ENCODE assay signal across 10 mouse cellular contexts in the genomic region with DNA sequence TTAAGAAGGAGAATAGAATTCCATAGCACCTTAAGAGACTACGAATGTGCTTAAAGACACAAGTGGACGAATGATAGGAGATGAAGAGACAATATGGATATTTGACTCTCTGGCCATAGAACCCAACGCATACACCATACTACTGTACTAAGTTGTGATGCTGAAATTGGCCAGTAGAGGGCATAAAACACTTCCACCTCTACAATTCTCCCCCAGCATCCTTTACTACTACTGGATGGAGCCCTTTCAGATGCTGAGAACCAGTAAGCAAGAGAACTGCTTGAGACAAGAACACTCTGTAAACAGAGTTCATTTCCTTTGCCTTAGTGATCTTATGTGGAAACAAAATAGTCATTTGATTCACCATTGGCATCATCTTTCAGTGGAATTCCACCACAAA.
DNase-seq lines count a peak whose midpoint lies in the region; ATAC-seq and TF ChIP-seq lines count a peak whose summit lies in the region.
"Had no signal": no experiment of that assay in that cellular context is flagged by ENCODE, and none has a peak within 500 bp of the region (broad histone marks: within the 10 kb centered on the region; RNA-seq: fewer than 3 reads in every experiment).

No protein-coding gene starts in this region.

- DNase-seq in forebrain, postnatal 0 days, result no peak
- no peak for DNase-seq in forebrain, embryonic 11.5 days (ENCODE audit: low spot score)
- peak; percentile 70 for DNase-seq in lung, embryonic 14.5 days
- DNase-seq in lung, adult 2 months, result no peak
- DNase-seq in cerebellum, adult 9-10 months, result peak; percentile 37
- DNase-seq in naive thymus-derived CD4-positive, alpha-beta T cell, adult 2 months (ENCODE audit: low read depth), result peak; percentile 2
- no peak for DNase-seq in spleen, postnatal 10 days (ENCODE audit: low spot score in 2 of 2)
- DNase-seq in MN1 (ENCODE audit: low spot score), result no peak

- TF ChIP-seq CTCF in forebrain, postnatal 0 days (IDR thresholded peaks at IDR 0.05; ENCODE audit: low read depth), result peak; percentile 43
- TF ChIP-seq CTCF in lung, embryonic 14.5 days (IDR thresholded peaks at IDR 0.05; ENCODE audit: low read depth), result peak; percentile 58
- TF ChIP-seq CTCF in lung, adult 2 months (IDR thresholded peaks at IDR 0.05; ENCODE audit: insufficient read depth, low read length), result no peak

- H3K27me3 ChIP-seq in forebrain, postnatal 0 days (ENCODE audit: insufficient read depth, low read length), result no peaks in the 10 kb centered on the region
- no peaks in the 10 kb centered on the region for H3K27me3 ChIP-seq in forebrain, embryonic 11.5 days (ENCODE audit: control insufficient read depth, insufficient read depth, low read length)
- H3K27me3 ChIP-seq in lung, embryonic 14.5 days (ENCODE audit: insufficient read depth, low read length), result no peaks in the 10 kb centered on the region
- H3K27me3 ChIP-seq: heart, embryonic 15.5 days had no signal

- H3K9ac ChIP-seq in forebrain, postnatal 0 days, result no peak overlapping the region
- no peak overlapping the region for H3K9ac ChIP-seq in forebrain, embryonic 11.5 days (ENCODE audit: low read length)
- H3K9ac ChIP-seq in lung, embryonic 14.5 days, result no peak overlapping the region
- H3K9ac ChIP-seq: heart, embryonic 15.5 days had no signal

- no peaks in the 10 kb centered on the region for H3K36me3 ChIP-seq in forebrain, postnatal 0 days (ENCODE audit: insufficient read depth)
- H3K36me3 ChIP-seq in forebrain, embryonic 11.5 days (ENCODE audit: control insufficient read depth, insufficient read depth, low read length), result no peaks in the 10 kb centered on the region
- no peaks in the 10 kb centered on the region for H3K36me3 ChIP-seq in lung, embryonic 14.5 days (ENCODE audit: insufficient read depth)
- H3K36me3 ChIP-seq: heart, embryonic 15.5 days had no signal

- H3K4me2 ChIP-seq in forebrain, postnatal 0 days (ENCODE audit: low read depth), result no peak overlapping the region
- no peak overlapping the region for H3K4me2 ChIP-seq in forebrain, embryonic 11.5 days (ENCODE audit: low read depth, low read length, severe bottlenecking)
- no peak overlapping the region for H3K4me2 ChIP-seq in lung, embryonic 14.5 days
- H3K4me2 ChIP-seq: heart, embryonic 15.5 days had no signal

- ATAC-seq in forebrain, postnatal 0 days, result no peak
- ATAC-seq in forebrain, embryonic 11.5 days (replicated peaks; ENCODE audit: low FRiP score), result no peak
- no peak for ATAC-seq in lung, embryonic 14.5 days (ENCODE audit: insufficient read depth)

- H3K4me1 ChIP-seq in forebrain, postnatal 0 days (ENCODE audit: insufficient read depth), result no peaks in the 10 kb centered on the region
- H3K4me1 ChIP-seq in forebrain, embryonic 11.5 days (replicated peaks; ENCODE audit: control insufficient read depth, insufficient read depth, low read length), result no peaks in the 10 kb centered on the region
- H3K4me1 ChIP-seq in lung, embryonic 14.5 days (ENCODE audit: insufficient read depth), result no peaks in the 10 kb centered on the region
- H3K4me1 ChIP-seq in lung, adult 2 months (ENCODE audit: control insufficient read depth, insufficient read depth, low read length), result no peaks in the 10 kb centered on the region
- H3K4me1 ChIP-seq: heart, embryonic 15.5 days had no signal

- 58% methylated on average over 3 of the region's 3 CpGs for WGBS in forebrain, postnatal 0 days
- 44% methylated on average over 3 of the region's 3 CpGs for WGBS in forebrain, embryonic 11.5 days
- 63% methylated on average over 3 of the region's 3 CpGs for WGBS in lung, embryonic 14.5 days
- WGBS in lung, adult 2 months, result 55% methylated on average over 3 of the region's 3 CpGs

- H3K9me3 ChIP-seq in forebrain, postnatal 0 days (ENCODE audit: low read length), result no peaks in the 10 kb centered on the region
- no peaks in the 10 kb centered on the region for H3K9me3 ChIP-seq in forebrain, embryonic 11.5 days (ENCODE audit: control insufficient read depth, low read length)
- no peaks in the 10 kb centered on the region for H3K9me3 ChIP-seq in lung, embryonic 14.5 days (ENCODE audit: low read depth, low read length)
- H3K9me3 ChIP-seq: heart, embryonic 15.5 days had no signal

- H3K27ac ChIP-seq in forebrain, postnatal 0 days (ENCODE audit: low read depth, low read length), result no peak overlapping the region
- H3K27ac ChIP-seq in forebrain, embryonic 11.5 days (ENCODE audit: low read depth, low read length), result no peak overlapping the region
- H3K27ac ChIP-seq in lung, embryonic 14.5 days (ENCODE audit: low read depth), result no peak overlapping the region
- H3K27ac ChIP-seq: heart, embryonic 15.5 days; macrophage had no signal

- no peak for TF ChIP-seq POLR2A in lung, adult 2 months (IDR thresholded peaks at IDR 0.05; ENCODE audit: borderline replicate concordance, extremely low read depth, low read depth, low read length)

- no peak overlapping the region for H3K4me3 ChIP-seq in forebrain, postnatal 0 days (ENCODE audit: low read depth, low read length)
- H3K4me3 ChIP-seq in forebrain, embryonic 11.5 days (ENCODE audit: low read depth, low read length), result no peak overlapping the region
- H3K4me3 ChIP-seq in lung, embryonic 14.5 days (ENCODE audit: low read depth, low read length), result no peak overlapping the region
- H3K4me3 ChIP-seq in lung, adult 2 months (replicated peaks; ENCODE audit: extremely low read depth, low read depth, low read length), result no peak overlapping the region
- H3K4me3 ChIP-seq: heart, embryonic 15.5 days had no signal

Comparison
In these comparisons a context has a peak if more than half of its experiments do, and no peak if none do; other contexts are left out.
1. DNase-seq: peak in lung, embryonic 14.5 days (single experiment), cerebellum, adult 9-10 months (single experiment) and naive thymus-derived CD4-positive, alpha-beta T cell, adult 2 months (single experiment); none in forebrain, postnatal 0 days (single experiment), forebrain, embryonic 11.5 days (single experiment), lung, adult 2 months (single experiment), spleen, postnatal 10 days (0 of 2) and MN1 (single experiment).